Mouse (Mus musculus): Measurements from ENCODE around the gene Arhgef5. TPM values are rescaled to one million over a fixed set of nuclear protein-coding genes. Genes with fewer than 3 reads are reported as not detected.

Gene Arhgef5
- polyA plus RNA-seq (2012; rRNA removed): 4.9 and 7.8 TPM in 2 replicates

DNA sequence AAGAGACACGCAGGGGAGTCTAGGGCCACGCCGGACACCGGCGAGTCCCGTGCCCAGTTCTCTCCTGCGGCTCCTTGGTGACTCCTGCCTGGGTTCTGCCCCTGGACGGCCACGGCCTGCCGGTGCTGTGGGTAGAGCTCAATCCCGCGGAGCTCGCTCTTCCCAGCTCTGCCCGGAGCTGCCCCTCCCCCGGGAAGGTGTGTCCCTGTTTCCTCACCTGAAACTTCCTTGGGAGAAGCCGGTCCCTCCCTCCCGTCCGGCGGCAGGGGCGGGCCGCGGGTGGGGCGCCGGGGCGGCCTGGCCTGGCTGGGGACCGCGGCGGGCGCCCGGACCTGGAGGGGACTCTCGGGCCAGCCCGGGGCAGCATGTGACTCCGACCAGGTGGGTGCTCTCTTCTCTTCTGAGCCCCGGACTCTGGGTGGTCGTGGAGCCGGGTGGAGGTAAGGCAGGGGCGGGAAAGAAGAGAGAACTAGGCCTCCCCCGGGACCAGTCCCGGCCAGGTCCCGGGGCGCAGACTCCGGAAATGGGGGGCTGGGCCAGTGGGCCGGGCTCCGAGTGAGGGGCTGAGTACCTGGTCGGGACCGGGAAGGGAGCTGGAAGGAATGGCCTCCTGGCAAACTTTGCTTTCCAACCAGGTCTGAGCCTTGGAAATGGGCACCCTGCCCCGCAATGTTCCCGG lies at the start of gene Arhgef5:
Gene Arhgef5 (plus strand): TSS at position 220 of the 679 bp plus-strand sequence.

DNA sequence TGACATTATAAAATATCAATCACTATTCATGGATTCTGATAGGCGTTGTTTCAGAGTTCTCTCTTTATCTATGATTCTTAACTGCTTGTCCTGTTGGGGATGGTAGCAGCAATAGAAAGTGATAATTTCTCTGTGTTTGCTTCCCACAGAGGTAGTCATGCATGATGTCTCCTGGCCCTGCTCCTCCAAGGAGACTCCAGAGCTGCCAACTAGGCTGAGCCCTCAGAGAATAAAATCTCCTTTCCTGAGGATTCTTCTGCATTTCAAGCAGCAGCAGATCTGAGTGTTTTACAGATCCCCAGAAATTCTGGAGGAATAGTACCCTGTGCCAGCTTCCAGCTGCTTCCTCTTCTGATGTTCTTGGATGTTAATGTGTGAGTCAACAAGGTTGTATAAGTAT lies 34.1 kb upstream of the Arhgef5 start, which contains the start of gene Olfr47:
Gene Olfr47 (plus strand): TSS at position 275 of the 400 bp plus-strand sequence.

DNA sequence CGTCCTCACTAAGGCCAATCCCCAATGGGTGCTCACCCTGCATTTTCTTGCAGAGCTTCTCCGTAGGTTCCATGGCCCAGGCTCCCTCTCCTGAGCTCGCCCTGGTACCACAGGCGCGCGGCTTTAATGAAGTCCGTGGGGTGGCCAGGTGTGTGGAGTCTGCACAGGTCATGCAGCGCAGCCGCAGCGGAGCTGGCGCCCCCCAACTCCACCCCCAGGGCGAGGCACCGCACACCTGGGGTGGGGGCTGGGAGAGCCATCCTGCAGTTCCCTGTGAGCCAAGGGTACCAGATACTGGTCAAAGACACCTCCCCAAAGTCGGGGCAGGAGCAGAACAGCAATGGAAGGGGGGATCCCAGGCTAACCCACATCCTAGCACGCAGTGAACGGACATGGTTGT lies 44.1 kb downstream of the Arhgef5 start, which contains the start of gene Nobox:
Gene Nobox (minus strand): TSS at position 101 of the 400 bp plus-strand sequence.

Other genes starting within 250 kb of the Arhgef5 start
- gene Olfr441, start 159.2 kb upstream of the Arhgef5 start, polyA plus RNA-seq (2012; rRNA removed): not detected in 2 replicates
- gene Olfr237-ps1, start 119.0 kb upstream of the Arhgef5 start, polyA plus RNA-seq (2012; rRNA removed): not detected in 2 replicates
- gene Olfr437, start 102.3 kb upstream of the Arhgef5 start, polyA plus RNA-seq (2012; rRNA removed): not detected in 2 replicates
- not detected in 2 replicates for gene Olfr13, start 93.4 kb upstream of the Arhgef5 start, polyA plus RNA-seq (2012; rRNA removed)
- gene Olfr435, start 68.4 kb upstream of the Arhgef5 start, polyA plus RNA-seq (2012; rRNA removed): not detected in 2 replicates
- not detected in 2 replicates for gene Olfr434, start 52.6 kb upstream of the Arhgef5 start, polyA plus RNA-seq (2012; rRNA removed)
- not detected in 2 replicates for gene Olfr47, start 34.1 kb upstream of the Arhgef5 start, polyA plus RNA-seq (2012; rRNA removed)
- 0.05 and 0.14 TPM in 2 replicates for gene Nobox, start 44.0 kb downstream of the Arhgef5 start, polyA plus RNA-seq (2012; rRNA removed)

All from central nervous system, embryonic 14 days (tissue).